Mouse (Mus musculus): ENCODE measurements around the gene Zfp870. TPM values are rescaled to one million over a fixed set of nuclear protein-coding genes. Genes with fewer than 3 reads are reported as not detected.

The Zfp870 gene
- polyA plus RNA-seq (2014; fragmentation: Nextera tagmentation; extraction: Ambion mirVana): 9.5 and 11.7 TPM in 2 replicates

GRCm38 (mm10) chr17:32891239-32892180 lies at the start of gene Zfp870:
Gene Zfp870, minus strand, starts transcription at chr17:32891642.
- no peaks in the 10 kb centered on the region for H3K36me3 ChIP-seq (ENCODE audit: control insufficient read depth, insufficient read depth, low read length)
- peak; percentile 99 for ATAC-seq (ENCODE audit: low read depth)
- H3K4me1 ChIP-seq (ENCODE audit: control insufficient read depth, insufficient read depth, low read length): peaks cover 12% of the 10 kb centered on the region
- H3K9me3 ChIP-seq (ENCODE audit: control insufficient read depth, low read length): no peaks in the 10 kb centered on the region
- peak within 1 kb of the TSS; percentile 58 for H3K9ac ChIP-seq (replicated peaks; ENCODE audit: low read depth, low read length)
- H3K27ac ChIP-seq (ENCODE audit: low read depth, low read length): peak within 1 kb of the TSS; percentile 81
- 12% methylated on average over 33 of the region's 33 CpGs for WGBS
- H3K27me3 ChIP-seq (ENCODE audit: control insufficient read depth, insufficient read depth, low read length): no peaks in the 10 kb centered on the region
- peak within 1 kb of the TSS; percentile 44 for H3K4me3 ChIP-seq (ENCODE audit: low read depth, low read length)
- peak within 1 kb of the TSS; percentile 76 for H3K4me2 ChIP-seq (ENCODE audit: low read depth, low read length)

GRCm38 (mm10) chr17:32939831-32940230 lies 48.4 kb upstream of the Zfp870 start:
- no peak overlapping the region for H3K4me3 ChIP-seq (ENCODE audit: low read depth, low read length)
- no peak overlapping the region for H3K9ac ChIP-seq (replicated peaks; ENCODE audit: low read depth, low read length)
- 83% methylated on average over 4 of the region's 4 CpGs for WGBS
- no peak for ATAC-seq (ENCODE audit: low read depth)
- H3K27ac ChIP-seq (ENCODE audit: low read depth, low read length): no peak overlapping the region
- H3K27me3 ChIP-seq (ENCODE audit: control insufficient read depth, insufficient read depth, low read length): no peaks in the 10 kb centered on the region
- no peaks in the 10 kb centered on the region for H3K9me3 ChIP-seq (ENCODE audit: control insufficient read depth, low read length)
- H3K4me1 ChIP-seq (ENCODE audit: control insufficient read depth, insufficient read depth, low read length): no peaks in the 10 kb centered on the region
- H3K4me2 ChIP-seq (ENCODE audit: low read depth, low read length): no peak overlapping the region
- no peaks in the 10 kb centered on the region for H3K36me3 ChIP-seq (ENCODE audit: control insufficient read depth, insufficient read depth, low read length)

- Histone ChIP-seq H3K4me1 (ENCODE audit: control insufficient read depth, insufficient read depth, low read length) (no peaks in the 10 kb centered on the region), H3K9me3 (ENCODE audit: control insufficient read depth, low read length) (no peaks in the 10 kb centered on the region), H3K4me2 (ENCODE audit: low read depth, low read length) (no peak overlapping the region), H3K27ac (ENCODE audit: low read depth, low read length) (no peak overlapping the region), H3K9ac (replicated peaks; ENCODE audit: low read depth, low read length) (no peak overlapping the region), H3K27me3 (ENCODE audit: control insufficient read depth, insufficient read depth, low read length) (no peaks in the 10 kb centered on the region), H3K36me3 (ENCODE audit: control insufficient read depth, insufficient read depth, low read length) (no peaks in the 10 kb centered on the region), H3K4me3 (ENCODE audit: low read depth, low read length) (no peak overlapping the region)
- WGBS: 79% methylated on average over 5 of the region's 5 CpGs
- ATAC-seq (ENCODE audit: low read depth): no peak
Measured at GRCm38 (mm10) chr17:32927803-32928202, 36.4 kb upstream of the Zfp870 start.

DNA sequence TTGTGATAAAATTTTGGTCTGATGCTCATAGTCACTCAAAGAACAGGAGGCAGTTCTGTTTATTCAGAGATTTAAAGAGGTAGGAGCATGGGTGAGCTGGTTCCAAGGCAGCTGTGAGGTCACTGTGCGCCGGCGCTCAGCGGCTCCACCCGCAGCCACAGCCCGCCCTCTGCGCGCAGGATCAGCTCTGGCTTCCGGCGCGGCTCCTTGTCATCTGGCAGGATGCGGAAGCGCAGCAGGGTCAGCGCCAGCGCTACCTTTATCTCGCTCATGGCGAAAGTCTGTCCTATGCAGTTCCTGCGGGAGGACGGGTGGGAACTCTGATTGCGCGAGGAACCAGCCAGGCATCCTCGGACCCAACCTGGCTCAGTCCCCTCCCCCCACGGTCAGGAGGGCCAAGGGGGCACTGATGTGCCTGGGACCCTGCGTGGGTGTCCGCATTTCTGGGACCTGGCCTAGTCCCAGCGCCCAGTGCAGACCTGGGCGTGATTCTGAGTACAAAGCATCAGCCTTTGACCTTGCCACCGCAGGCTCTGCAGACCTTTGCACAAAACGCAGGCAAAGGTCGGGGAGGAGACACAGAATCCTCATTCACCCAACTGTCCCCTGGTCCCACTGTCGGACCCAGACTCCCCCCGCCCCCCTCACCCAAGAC lies 33.3 kb upstream of the Zfp870 start:
- H3K4me2 ChIP-seq (ENCODE audit: low read depth, low read length): peak overlapping the region; percentile 78
- peak; percentile 97 for ATAC-seq (ENCODE audit: low read depth)
- peak overlapping the region; percentile 66 for H3K9ac ChIP-seq (replicated peaks; ENCODE audit: low read depth, low read length)
- peak overlapping the region; percentile 48 for H3K4me3 ChIP-seq (ENCODE audit: low read depth, low read length)
- H3K27ac ChIP-seq (ENCODE audit: low read depth, low read length): peak overlapping the region; percentile 70
- H3K27me3 ChIP-seq (ENCODE audit: control insufficient read depth, insufficient read depth, low read length): no peaks in the 10 kb centered on the region
- no peaks in the 10 kb centered on the region for H3K4me1 ChIP-seq (ENCODE audit: control insufficient read depth, insufficient read depth, low read length)
- no peaks in the 10 kb centered on the region; the same call in 1 of the 2 replicates for H3K9me3 ChIP-seq (ENCODE audit: control insufficient read depth, low read length)
- H3K36me3 ChIP-seq (ENCODE audit: control insufficient read depth, insufficient read depth, low read length): no peaks in the 10 kb centered on the region
- 16% methylated on average over 32 of the region's 32 CpGs for WGBS

- no peaks in the 10 kb centered on the region; the same call in 1 of the 2 replicates for H3K9me3 ChIP-seq (ENCODE audit: control insufficient read depth, low read length)
- no peak overlapping the region for H3K4me3 ChIP-seq (ENCODE audit: low read depth, low read length)
- no peaks in the 10 kb centered on the region for H3K27me3 ChIP-seq (ENCODE audit: control insufficient read depth, insufficient read depth, low read length)
- H3K27ac ChIP-seq (ENCODE audit: low read depth, low read length): no peak overlapping the region
- no peak for ATAC-seq (ENCODE audit: low read depth)
- no peaks in the 10 kb centered on the region for H3K36me3 ChIP-seq (ENCODE audit: control insufficient read depth, insufficient read depth, low read length)
- no peaks in the 10 kb centered on the region for H3K4me1 ChIP-seq (ENCODE audit: control insufficient read depth, insufficient read depth, low read length)
- no peak overlapping the region for H3K9ac ChIP-seq (replicated peaks; ENCODE audit: low read depth, low read length)
- no peak overlapping the region for H3K4me2 ChIP-seq (ENCODE audit: low read depth, low read length)
- 94% methylated on average over 1 of the region's 1 CpGs for WGBS
Measured at GRCm38 (mm10) chr17:32923681-32924080, 32.2 kb upstream of the Zfp870 start.

DNA sequence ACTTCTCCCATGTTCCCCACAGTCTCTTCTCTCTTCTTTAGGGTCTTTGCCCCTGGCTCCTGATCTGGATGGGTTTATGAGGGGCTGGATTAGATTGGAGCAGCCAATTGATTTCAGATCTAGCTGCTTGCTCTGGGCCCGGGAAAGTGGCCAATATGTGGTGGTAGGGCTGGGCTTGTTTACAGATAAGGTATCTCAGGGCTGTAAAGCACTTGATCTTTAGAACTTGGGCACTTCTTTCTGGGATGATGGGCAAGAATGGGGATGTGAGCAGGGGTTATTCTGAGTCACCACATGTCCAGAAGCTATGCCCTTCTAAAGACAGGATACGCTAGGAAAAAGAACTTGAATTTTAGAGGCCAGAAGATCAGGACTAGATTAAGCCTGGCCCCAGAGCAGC lies 27.7 kb upstream of the Zfp870 start:
- WGBS: 73% methylated on average over 2 of the region's 2 CpGs
- Histone ChIP-seq H3K9me3 (ENCODE audit: control insufficient read depth, low read length) (no peaks in the 10 kb centered on the region; the same call in 1 of the 2 replicates), H3K27ac (ENCODE audit: low read depth, low read length) (no peak overlapping the region), H3K4me3 (ENCODE audit: low read depth, low read length) (no peak overlapping the region), H3K9ac (replicated peaks; ENCODE audit: low read depth, low read length) (no peak overlapping the region), H3K4me2 (ENCODE audit: low read depth, low read length) (no peak overlapping the region), H3K4me1 (ENCODE audit: control insufficient read depth, insufficient read depth, low read length) (no peaks in the 10 kb centered on the region), H3K36me3 (ENCODE audit: control insufficient read depth, insufficient read depth, low read length) (no peaks in the 10 kb centered on the region), H3K27me3 (ENCODE audit: control insufficient read depth, insufficient read depth, low read length) (no peaks in the 10 kb centered on the region)
- ATAC-seq (ENCODE audit: low read depth): no peak

- H3K9me3 ChIP-seq (ENCODE audit: control insufficient read depth, low read length): no peaks in the 10 kb centered on the region; the same call in 1 of the 2 replicates
- H3K4me2 ChIP-seq (ENCODE audit: low read depth, low read length): no peak within 1 kb of the TSS
- no peak for ATAC-seq (ENCODE audit: low read depth)
- no peaks in the 10 kb centered on the region for H3K27me3 ChIP-seq (ENCODE audit: control insufficient read depth, insufficient read depth, low read length)
- 70% methylated on average over 2 of the region's 2 CpGs for WGBS
- no peak within 1 kb of the TSS for H3K9ac ChIP-seq (replicated peaks; ENCODE audit: low read depth, low read length)
- H3K4me1 ChIP-seq (ENCODE audit: control insufficient read depth, insufficient read depth, low read length): no peaks in the 10 kb centered on the region
- H3K4me3 ChIP-seq (ENCODE audit: low read depth, low read length): no peak within 1 kb of the TSS
- H3K27ac ChIP-seq (ENCODE audit: low read depth, low read length): no peak within 1 kb of the TSS
- H3K36me3 ChIP-seq (ENCODE audit: control insufficient read depth, insufficient read depth, low read length): no peaks in the 10 kb centered on the region
Measured at GRCm38 (mm10) chr17:32917131-32917530, 25.7 kb upstream of the Zfp870 start, which contains the start of gene Cyp4f14. Gene Cyp4f14, minus strand, starts transcription at chr17:32917342.

GRCm38 (mm10) chr17:32916075-32916474 lies 24.6 kb upstream of the Zfp870 start:
- H3K4me3 ChIP-seq (ENCODE audit: low read depth, low read length): no peak overlapping the region
- WGBS: 95% methylated on average over 1 of the region's 1 CpGs
- H3K4me2 ChIP-seq (ENCODE audit: low read depth, low read length): no peak overlapping the region
- H3K4me1 ChIP-seq (ENCODE audit: control insufficient read depth, insufficient read depth, low read length): no peaks in the 10 kb centered on the region
- no peaks in the 10 kb centered on the region for H3K27me3 ChIP-seq (ENCODE audit: control insufficient read depth, insufficient read depth, low read length)
- ATAC-seq (ENCODE audit: low read depth): no peak
- H3K36me3 ChIP-seq (ENCODE audit: control insufficient read depth, insufficient read depth, low read length): no peaks in the 10 kb centered on the region
- no peaks in the 10 kb centered on the region; the same call in 1 of the 2 replicates for H3K9me3 ChIP-seq (ENCODE audit: control insufficient read depth, low read length)
- H3K9ac ChIP-seq (replicated peaks; ENCODE audit: low read depth, low read length): no peak overlapping the region
- H3K27ac ChIP-seq (ENCODE audit: low read depth, low read length): no peak overlapping the region

DNA sequence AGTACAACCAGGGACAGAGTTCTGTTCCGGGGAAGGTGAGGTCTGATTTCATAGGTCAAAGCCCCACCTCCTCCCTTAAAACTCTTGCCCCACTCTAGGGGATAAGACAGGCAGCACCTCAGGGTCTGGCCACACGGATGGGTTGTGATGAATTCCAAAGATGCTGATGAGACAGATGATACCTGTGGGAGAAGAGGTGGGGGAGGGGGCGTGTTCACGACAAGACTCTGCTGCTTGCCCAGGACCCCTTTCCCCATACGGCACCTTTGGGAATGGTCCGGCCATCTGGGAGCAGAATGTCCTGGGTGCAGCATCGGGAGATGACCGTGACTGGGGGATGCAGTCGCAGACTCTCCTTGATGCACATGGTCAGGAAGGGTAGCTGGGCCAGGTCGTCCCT lies 14.7 kb upstream of the Zfp870 start:
- no peak for ATAC-seq (ENCODE audit: low read depth)
- H3K36me3 ChIP-seq (ENCODE audit: control insufficient read depth, insufficient read depth, low read length): no peaks in the 10 kb centered on the region
- H3K9me3 ChIP-seq (ENCODE audit: control insufficient read depth, low read length): no peaks in the 10 kb centered on the region
- no peak overlapping the region for H3K4me2 ChIP-seq (ENCODE audit: low read depth, low read length)
- H3K27ac ChIP-seq (ENCODE audit: low read depth, low read length): no peak overlapping the region
- H3K4me1 ChIP-seq (ENCODE audit: control insufficient read depth, insufficient read depth, low read length): no peaks in the 10 kb centered on the region
- H3K27me3 ChIP-seq (ENCODE audit: control insufficient read depth, insufficient read depth, low read length): no peaks in the 10 kb centered on the region
- no peak overlapping the region for H3K4me3 ChIP-seq (ENCODE audit: low read depth, low read length)
- H3K9ac ChIP-seq (replicated peaks; ENCODE audit: low read depth, low read length): no peak overlapping the region
- WGBS: 81% methylated on average over 10 of the region's 10 CpGs
